Mouse (Mus musculus): ENCODE measurements around the gene Ppme1. TPM values are rescaled to one million over a fixed set of nuclear protein-coding genes. Genes with fewer than 3 reads are reported as not detected.

The Ppme1 gene
- total RNA-seq, 2 experiments from 2014 or later, result 31.4 to 42.2 TPM

- DNase-seq (ENCODE audit: low spot score in 2 of 2), result no peak
These were observed 90.5 kb downstream of the Ppme1 start for GRCm38 (mm10) chr7:100281596-100281995.

DNA sequence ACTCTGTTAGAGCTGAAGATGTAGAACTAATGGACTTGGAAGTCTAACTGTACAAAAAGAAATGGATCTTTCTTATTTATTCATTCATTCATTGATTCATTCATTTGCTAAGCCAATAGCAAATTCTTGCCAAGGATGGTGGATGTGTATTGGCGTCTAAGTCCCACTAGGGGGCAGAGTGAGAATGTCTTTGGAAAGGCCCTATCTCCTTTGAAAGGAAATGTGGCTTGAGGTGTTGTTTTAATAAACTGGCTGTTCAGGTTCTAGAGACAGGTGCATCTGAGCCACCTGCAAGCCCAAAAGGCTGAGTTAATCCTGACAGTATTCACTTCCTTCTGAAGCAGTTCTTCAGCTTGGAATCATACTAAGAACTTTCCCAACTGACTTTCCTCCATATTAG lies 92.3 kb downstream of the Ppme1 start:
- no peak for DNase-seq (ENCODE audit: low spot score in 2 of 2)

Other genes with a start within 250 kb of the Ppme1 start
- gene Lipt2, start 213.0 kb downstream of the Ppme1 start, total RNA-seq (2021), result 1 to 10 TPM; 7.7 to 8.1 TPM
- 1 to 10 TPM; 1.1 to 1.6 TPM for gene Kcne3, start 195.8 kb downstream of the Ppme1 start, total RNA-seq (2021)
- gene Pgm2l1, start 144.9 kb downstream of the Ppme1 start, total RNA-seq (2021), result 10 to 100 TPM in 1 of 2 experiments, 1 to 10 TPM in 1; 9.4 to 10.2 TPM
- gene P4ha3, start 86.8 kb downstream of the Ppme1 start, total RNA-seq (2021), result 10 to 100 TPM; 15.2 to 17.6 TPM
- gene C2cd3, start 74 bp downstream of the Ppme1 start, total RNA-seq (2021), result 10 to 100 TPM; 12.6 to 14.3 TPM
- 10 to 100 TPM; 46.7 to 47.5 TPM for gene Ucp3, start 100.7 kb upstream of the Ppme1 start, total RNA-seq (2021)
- gene Ucp2, start 121.0 kb upstream of the Ppme1 start, total RNA-seq (2021), result 100 to 1,000 TPM; 191 to 225 TPM
- gene Dnajb13, start 142.7 kb upstream of the Ppme1 start, total RNA-seq (2021), result under 1 TPM; 0.18 to 0.20 TPM
- 10 to 100 TPM; 10.7 to 13.1 TPM for gene Coa4, start 164.8 kb upstream of the Ppme1 start, total RNA-seq (2021)
- 10 to 100 TPM; 74.5 to 88.0 TPM for gene Rab6a, start 235.1 kb upstream of the Ppme1 start, total RNA-seq (2021)
- 10 to 100 TPM; 60.1 to 67.2 TPM for gene Mrpl48, start 236.0 kb upstream of the Ppme1 start, total RNA-seq (2021)